Mouse (Mus musculus): ENCODE results near the gene Aox3.

- TF ChIP-seq CTCF (IDR thresholded peaks at IDR 0.05) (no peak), POLR2A (IDR thresholded peaks at IDR 0.05; ENCODE audit: insufficient read depth, low read depth, low read length) (no peak)
These were observed 41.4 kb upstream of the Aox3 start for GRCm38 (mm10) chr1:58071509-58071908.

Data from heart, adult 2 months (tissue).